Comparison of ENCODE assay signal across 21 mouse cellular contexts in genomic region chr6:85150386-85150785, GRCm38 (mm10). TPM values are rescaled to one million over a fixed set of nuclear protein-coding genes. Genes with fewer than 3 reads are reported as not detected.
"Had no signal": no experiment of that assay in that cellular context is flagged by ENCODE, and none has a peak within 500 bp of the region (broad histone marks: within the 10 kb centered on the region; RNA-seq: fewer than 3 reads in every experiment).

No protein-coding gene starts in this region.

- ATAC-seq: liver, postnatal 0 days; midbrain, embryonic 13.5 days had no signal

- H3K36me3 ChIP-seq: limb, embryonic 12.5 days; liver, embryonic 13.5 days; lung, embryonic 15.5 days; midbrain, embryonic 13.5 days; neural tube, embryonic 15.5 days had no signal

- H3K9me3 ChIP-seq: limb, embryonic 12.5 days; liver, embryonic 13.5 days; lung, embryonic 15.5 days; megakaryocyte, embryonic 14.5 days; midbrain, embryonic 13.5 days; neural tube, embryonic 15.5 days had no signal

- H3K27me3 ChIP-seq: lung, embryonic 15.5 days; midbrain, embryonic 13.5 days had no signal

- H3K4me3 ChIP-seq: limb, embryonic 12.5 days; liver, embryonic 13.5 days; lung, embryonic 15.5 days; megakaryocyte, embryonic 14.5 days; midbrain, embryonic 13.5 days; myocyte; neural tube, embryonic 15.5 days had no signal

- H3K9ac ChIP-seq: limb, embryonic 12.5 days; liver, embryonic 13.5 days; liver, postnatal 0 days; lung, embryonic 15.5 days; midbrain, embryonic 13.5 days; neural tube, embryonic 15.5 days had no signal

- H3K4me2 ChIP-seq: limb, embryonic 12.5 days; liver, embryonic 13.5 days; lung, embryonic 15.5 days; midbrain, embryonic 13.5 days; neural tube, embryonic 15.5 days had no signal

- DNase-seq: kidney, postnatal 25 days; layer of hippocampus, adult 9-11 months; layer of hippocampus, postnatal 36 days; liver; liver, embryonic 13.5 days; liver, postnatal 0 days; lung, postnatal 14 days; right cerebral cortex, adult 18-20 months; right cerebral cortex, postnatal 25 days; thymus, adult 18-20 months; thymus, postnatal 14 days had no signal

- H3K27ac ChIP-seq: limb, embryonic 12.5 days; liver, embryonic 13.5 days; lung, embryonic 15.5 days; macrophage; midbrain, embryonic 13.5 days; neural tube, embryonic 15.5 days had no signal

RNA-seq across cellular contexts. Expression of gene Emx1, which starts 36.9 kb away (rescaled TPM):
- polyA plus RNA-seq: liver, embryonic 13.5 days; liver, postnatal 0 days; lung, embryonic 15.5 days; macrophage; myocyte; neural tube, embryonic 11.5 days; neural tube, embryonic 15.5 days; small intestine, adult 2 months; stomach, embryonic 16.5 days had no signal
